Mouse (Mus musculus) heart, embryonic 12.5 days (tissue): ENCODE data around the gene Mcpt8. TPM values are rescaled to one million over a fixed set of nuclear protein-coding genes. Genes with fewer than 3 reads are reported as not detected.
"Not testable (repeated sequence)": the region's sequence is repeated elsewhere in the genome, so short reads cannot be mapped to it uniquely, and the experiment has no call there.

Source experiments
- ATAC-seq: fragments of 200-750 bp; cut with Nextera tagmentation; 2 replicates; pipeline ENCODE4 v1.8.0; 2017; ENCODE audit warnings: moderate TSS enrichment, moderate library complexity; ENCODE audit not compliant: insufficient number of reproducible peaks, low FRiP score
- H3K27ac ChIP-seq: fragments of 300-500 bp; sonication (generic); 2 replicates; pipeline ENCODE4 v1.5.1; 2016; ENCODE audit warnings: mild to moderate bottlenecking, moderate library complexity; ENCODE audit not compliant: poor library complexity, severe bottlenecking
- H3K27me3 ChIP-seq: fragments of 300-500 bp; sonication (generic); replicated peaks from 2 replicates; pipeline ENCODE4 v1.6.1; 2016; ENCODE audit warnings: mild to moderate bottlenecking, moderate library complexity
- H3K36me3 ChIP-seq: fragments of 300-500 bp; sonication (generic); 2 replicates; pipeline ENCODE4 v1.6.1; 2016; ENCODE audit warnings: mild to moderate bottlenecking, moderate library complexity
- H3K4me1 ChIP-seq: fragments of 300-500 bp; sonication (generic); replicated peaks from 2 replicates; pipeline ENCODE4 v1.6.1; 2016; ENCODE audit warnings: mild to moderate bottlenecking
- H3K4me2 ChIP-seq: fragments of 300-500 bp; sonication (generic); 2 replicates; pipeline ENCODE4 v1.6.1; 2016; ENCODE audit warnings: mild to moderate bottlenecking, moderate library complexity
- H3K4me3 ChIP-seq: fragments of 300-500 bp; sonication (generic); 2 replicates; pipeline ENCODE4 v1.5.1; 2016; ENCODE audit warnings: mild to moderate bottlenecking
- H3K9ac ChIP-seq: fragments of 300-500 bp; sonication (generic); 2 replicates; pipeline ENCODE4 v1.6.1; 2016; ENCODE audit warnings: mild to moderate bottlenecking, moderate library complexity
- H3K9me3 ChIP-seq: fragments of 300-500 bp; sonication (generic); replicated peaks from 2 replicates; pipeline ENCODE4 v1.6.1; 2016; ENCODE audit warnings: mild to moderate bottlenecking, moderate library complexity
- WGBS: fragments of 180-500 bp; shearing (Covaris S2); methylation state at CpG from one replicate; pipeline ENCODE4 v1.1.7; 2016; 5-methylcytosine and 5-hydroxymethylcytosine counted together
- polyA plus RNA-seq: library from polyadenylated mRNA; unstranded; fragments of >200 nt; fragmentation: Nextera tagmentation; extraction: Ambion mirVana; gene quantifications from 2 replicates; pipeline ENCODE4 v1.2.1, GENCODE M21; 2016

Mcpt8 gene
- polyA plus RNA-seq, 1 experiment from 2014 or later, result not detected

GRCm38 (mm10) chr14:56098940-56099339, 13.9 kb upstream of the Mcpt8 start:
- H3K9me3 ChIP-seq, result no peaks in the 10 kb centered on the region
- WGBS, result 75% methylated on average over 4 of the region's 4 CpGs
- no peak for ATAC-seq

GRCm38 (mm10) chr14:56097597-56097996, 12.5 kb upstream of the Mcpt8 start:
- ATAC-seq, result peak; percentile 84
- Histone ChIP-seq H3K36me3 (no peaks in the 10 kb centered on the region), H3K27me3 (no peaks in the 10 kb centered on the region), H3K9ac (no peak overlapping the region), H3K4me1 (peaks cover 9% of the 10 kb centered on the region), H3K4me2 (no peak overlapping the region), H3K27ac (peak overlapping the region; percentile 48), H3K9me3 (no peaks in the 10 kb centered on the region), H3K4me3 (no peak overlapping the region)
- 18% methylated on average over 1 of the region's 1 CpGs for WGBS

More at GRCm38 (mm10) chr14:56098940-56099339, 13.9 kb upstream of the Mcpt8 start:
- no peaks in the 10 kb centered on the region for H3K27me3 ChIP-seq
- H3K27ac ChIP-seq, result no peak overlapping the region
- H3K36me3 ChIP-seq, result no peaks in the 10 kb centered on the region
- H3K9ac ChIP-seq, result no peak overlapping the region
- H3K4me3 ChIP-seq, result no peak overlapping the region
- H3K4me1 ChIP-seq, result peaks cover 9% of the 10 kb centered on the region
- H3K4me2 ChIP-seq, result no peak overlapping the region

GRCm38 (mm10) chr14:56093353-56093752, 8.3 kb upstream of the Mcpt8 start:
- no peak overlapping the region for H3K9ac ChIP-seq
- H3K9me3 ChIP-seq, result no peaks in the 10 kb centered on the region
- no peak overlapping the region for H3K4me2 ChIP-seq
- H3K27ac ChIP-seq, result no peak overlapping the region
- no peaks in the 10 kb centered on the region for H3K36me3 ChIP-seq
- H3K4me3 ChIP-seq, result no peak overlapping the region
- WGBS, result 65% methylated on average over 2 of the region's 2 CpGs
- H3K27me3 ChIP-seq, result no peaks in the 10 kb centered on the region
- peaks cover 9% of the 10 kb centered on the region for H3K4me1 ChIP-seq
- no peak for ATAC-seq

GRCm38 (mm10) chr14:56086711-56087110, 1.6 kb upstream of the Mcpt8 start:
- Histone ChIP-seq H3K4me1 (no peaks in the 10 kb centered on the region), H3K9ac (no peak overlapping the region), H3K4me3 (no peak overlapping the region), H3K4me2 (no peak overlapping the region), H3K27ac (no peak overlapping the region), H3K27me3 (no peaks in the 10 kb centered on the region), H3K36me3 (no peaks in the 10 kb centered on the region), H3K9me3 (no peaks in the 10 kb centered on the region)
- no peak for ATAC-seq
- 64% methylated on average over 3 of the region's 3 CpGs for WGBS

GRCm38 (mm10) chr14:56082016-56082415, 3.1 kb downstream of the Mcpt8 start:
- Histone ChIP-seq H3K36me3 (no peaks in the 10 kb centered on the region), H3K27me3 (no peaks in the 10 kb centered on the region), H3K9ac (no peak overlapping the region), H3K9me3 (no peaks in the 10 kb centered on the region), H3K27ac (no peak overlapping the region), H3K4me1 (no peaks in the 10 kb centered on the region), H3K4me3 (no peak overlapping the region), H3K4me2 (no peak overlapping the region)
- 79% methylated on average over 4 of the region's 4 CpGs for WGBS
- no peak for ATAC-seq

GRCm38 (mm10) chr14:56062213-56062612, 22.9 kb downstream of the Mcpt8 start, which contains the start of gene Mcpt4:
Gene Mcpt4, minus strand, starts transcription at chr14:56062313.
- 43% methylated on average over 3 of the region's 3 CpGs for WGBS
- H3K4me1 ChIP-seq, ATAC-seq, H3K4me2 ChIP-seq, H3K9me3 ChIP-seq, H3K36me3 ChIP-seq, H3K9ac ChIP-seq, H3K27ac ChIP-seq, H3K4me3 ChIP-seq, H3K27me3 ChIP-seq: not testable (repeated sequence)

- H3K9me3 ChIP-seq, result no peaks in the 10 kb centered on the region
- H3K27ac ChIP-seq, result no peak overlapping the region; the same call in 1 of the 2 replicates
- H3K9ac ChIP-seq, result no peak overlapping the region
- peak; percentile 64; the same call in 1 of the 2 replicates for ATAC-seq
- H3K27me3 ChIP-seq, result no peaks in the 10 kb centered on the region
- H3K4me2 ChIP-seq, result no peak overlapping the region
- peaks cover 13% of the 10 kb centered on the region for H3K4me1 ChIP-seq
- H3K36me3 ChIP-seq, result no peaks in the 10 kb centered on the region
- no peak overlapping the region for H3K4me3 ChIP-seq
- 23% methylated on average over 4 of the region's 4 CpGs for WGBS
Measured at GRCm38 (mm10) chr14:56057722-56058121, 27.4 kb downstream of the Mcpt8 start.

GRCm38 (mm10) chr14:56055408-56055807, 29.7 kb downstream of the Mcpt8 start:
- Histone ChIP-seq H3K4me2 (no peak overlapping the region), H3K9ac (no peak overlapping the region), H3K4me3 (no peak overlapping the region), H3K27me3 (no peaks in the 10 kb centered on the region), H3K4me1 (peaks cover 13% of the 10 kb centered on the region), H3K36me3 (no peaks in the 10 kb centered on the region), H3K27ac (no peak overlapping the region), H3K9me3 (no peaks in the 10 kb centered on the region)
- peak; percentile 33; the same call in 1 of the 2 replicates for ATAC-seq
- WGBS, result 45% methylated on average over 3 of the region's 3 CpGs

- H3K9me3 ChIP-seq, ATAC-seq, H3K9ac ChIP-seq, H3K4me1 ChIP-seq, H3K4me3 ChIP-seq, H3K27me3 ChIP-seq, H3K4me2 ChIP-seq, H3K36me3 ChIP-seq, H3K27ac ChIP-seq: not testable (repeated sequence)
- 53% methylated on average over 1 of the region's 1 CpGs for WGBS
Measured at GRCm38 (mm10) chr14:56041792-56042191, 43.3 kb downstream of the Mcpt8 start, which contains the start of gene Mcpt2. Gene Mcpt2, plus strand, starts transcription at chr14:56042041.

GRCm38 (mm10) chr14:56034433-56034832, 50.6 kb downstream of the Mcpt8 start:
- Histone ChIP-seq H3K27me3 (no peaks in the 10 kb centered on the region), H3K4me3 (no peak overlapping the region), H3K36me3 (no peaks in the 10 kb centered on the region), H3K9me3 (no peaks in the 10 kb centered on the region), H3K4me2 (no peak overlapping the region), H3K27ac (no peak overlapping the region), H3K9ac (no peak overlapping the region), H3K4me1 (no peaks in the 10 kb centered on the region)
- WGBS, result 62% methylated on average over 2 of the region's 2 CpGs
- no peak for ATAC-seq
